Mouse (Mus musculus) forebrain, embryonic 12.5 days (tissue): ENCODE measurements around the gene Plekhh3. TPM values are rescaled to one million over a fixed set of nuclear protein-coding genes. Genes with fewer than 3 reads are reported as not detected.

ENCODE experiments used
- ATAC-seq: fragments of 200-750 bp; cut with Nextera tagmentation; 2 replicates; pipeline ENCODE4 v1.8.0; 2017; ENCODE audit warnings: moderate TSS enrichment; ENCODE audit not compliant: low FRiP score
- H3K27ac ChIP-seq: fragments of 300-500 bp; sonication (generic); 2 replicates; pipeline ENCODE4 v1.5.1; 2016; ENCODE audit warnings: mild to moderate bottlenecking
- H3K27me3 ChIP-seq: fragments of 300-500 bp; sonication (generic); 2 replicates; pipeline ENCODE4 v1.6.1; 2016; ENCODE audit warnings: mild to moderate bottlenecking
- H3K36me3 ChIP-seq: fragments of 300-500 bp; sonication (generic); replicated peaks from 2 replicates; pipeline ENCODE4 v1.6.1; 2016; ENCODE audit warnings: mild to moderate bottlenecking
- H3K4me1 ChIP-seq: fragments of 300-500 bp; sonication (generic); 2 replicates; pipeline ENCODE4 v1.6.1; 2016
- H3K4me2 ChIP-seq: fragments of 300-500 bp; sonication (generic); 2 replicates; pipeline ENCODE4 v1.6.1; 2016; ENCODE audit warnings: mild to moderate bottlenecking, moderate library complexity
- H3K4me3 ChIP-seq: fragments of 300-500 bp; sonication (generic); replicated peaks from 2 replicates; pipeline ENCODE4 v1.5.1; 2016; ENCODE audit warnings: mild to moderate bottlenecking
- H3K9ac ChIP-seq: fragments of 300-500 bp; sonication (generic); 2 replicates; pipeline ENCODE4 v1.6.1; 2016; ENCODE audit warnings: mild to moderate bottlenecking
- H3K9me3 ChIP-seq: fragments of 300-500 bp; sonication (generic); 2 replicates; pipeline ENCODE4 v1.6.1; 2016
- WGBS: fragments of 180-500 bp; shearing (Covaris S2); methylation state at CpG from one replicate; pipeline ENCODE4 v1.1.7; 2016; 5-methylcytosine and 5-hydroxymethylcytosine counted together
- polyA plus RNA-seq: library from polyadenylated mRNA; unstranded; fragments of >200 nt; fragmentation: Nextera tagmentation; extraction: Ambion mirVana; gene quantifications from 2 replicates; pipeline ENCODE4 v1.2.1, GENCODE M21; 2016

The Plekhh3 gene
- polyA plus RNA-seq, 1 experiment from 2014 or later, result 9.6 TPM

GRCm38 (mm10) chr11:101152825-101153224, 18.3 kb downstream of the Plekhh3 start:
- Histone ChIP-seq H3K4me2 (no peak overlapping the region), H3K27ac (no peak overlapping the region), H3K4me1 (peaks cover 21% of the 10 kb centered on the region), H3K9ac (no peak overlapping the region), H3K4me3 (no peak overlapping the region), H3K36me3 (no peaks in the 10 kb centered on the region), H3K9me3 (no peaks in the 10 kb centered on the region), H3K27me3 (peaks cover 27% of the 10 kb centered on the region)
- 83% methylated on average over 1 of the region's 1 CpGs for WGBS
- ATAC-seq, result no peak

- H3K36me3 ChIP-seq, result no peaks in the 10 kb centered on the region
- peaks cover 15% of the 10 kb centered on the region for H3K27me3 ChIP-seq
- 49% methylated on average over 2 of the region's 2 CpGs for WGBS
- H3K9me3 ChIP-seq, result no peaks in the 10 kb centered on the region
- H3K9ac ChIP-seq, result no peak overlapping the region
- no peak overlapping the region for H3K4me2 ChIP-seq
- H3K27ac ChIP-seq, result no peak overlapping the region
- H3K4me3 ChIP-seq, result no peak overlapping the region
- ATAC-seq, result no peak
- peaks cover 25% of the 10 kb centered on the region for H3K4me1 ChIP-seq
Observed at GRCm38 (mm10) chr11:101151063-101151462, 20.1 kb downstream of the Plekhh3 start.

- no peak for ATAC-seq
- Histone ChIP-seq H3K9ac (no peak overlapping the region), H3K4me3 (no peak overlapping the region), H3K4me1 (peaks cover 15% of the 10 kb centered on the region), H3K27ac (peak overlapping the region; percentile 43), H3K4me2 (no peak overlapping the region), H3K27me3 (no peaks in the 10 kb centered on the region), H3K9me3 (no peaks in the 10 kb centered on the region), H3K36me3 (no peaks in the 10 kb centered on the region)
- 57% methylated on average over 9 of the region's 9 CpGs for WGBS
Observed at GRCm38 (mm10) chr11:101149178-101150105, 21.7 kb downstream of the Plekhh3 start.

- no peak for ATAC-seq
- H3K27me3 ChIP-seq, result no peaks in the 10 kb centered on the region
- 72% methylated on average over 10 of the region's 10 CpGs for WGBS
Observed at GRCm38 (mm10) chr11:101148751-101149150, 22.4 kb downstream of the Plekhh3 start.

DNA sequence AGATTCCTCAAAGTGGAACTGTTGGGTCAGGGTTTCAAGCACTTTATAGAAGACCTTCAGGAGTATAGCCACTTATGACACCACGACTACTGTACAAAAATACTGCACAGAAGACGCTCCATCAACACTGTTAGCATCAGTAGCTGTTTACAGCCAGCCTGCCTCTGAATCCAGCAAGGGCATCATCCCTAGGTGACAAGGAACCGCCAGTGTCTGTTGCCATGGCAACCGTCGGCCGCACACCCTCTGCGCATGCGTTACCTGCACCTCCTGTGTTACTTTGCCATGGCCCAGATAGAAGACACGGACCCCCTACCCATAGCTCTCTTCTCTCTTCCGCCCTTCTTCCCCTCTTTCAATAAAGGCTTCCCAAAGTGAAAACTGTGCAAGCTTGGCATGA, 24.8 kb downstream of the Plekhh3 start:
- Histone ChIP-seq H3K27ac (no peak overlapping the region), H3K9ac (no peak overlapping the region), H3K4me1 (peaks cover 23% of the 10 kb centered on the region), H3K4me3 (no peak overlapping the region), H3K27me3 (no peaks in the 10 kb centered on the region), H3K4me2 (no peak overlapping the region), H3K9me3 (no peaks in the 10 kb centered on the region), H3K36me3 (no peaks in the 10 kb centered on the region)
- ATAC-seq, result peak; percentile 68
- 13% methylated on average over 10 of the region's 10 CpGs for WGBS

More at GRCm38 (mm10) chr11:101148751-101149150, 22.4 kb downstream of the Plekhh3 start:
- H3K36me3 ChIP-seq, result no peaks in the 10 kb centered on the region
- peaks cover 18% of the 10 kb centered on the region for H3K4me1 ChIP-seq
- H3K9me3 ChIP-seq, result no peaks in the 10 kb centered on the region
- H3K4me3 ChIP-seq, result no peak overlapping the region
- H3K27ac ChIP-seq, result no peak overlapping the region
- H3K9ac ChIP-seq, result no peak overlapping the region
- H3K4me2 ChIP-seq, result no peak overlapping the region

DNA sequence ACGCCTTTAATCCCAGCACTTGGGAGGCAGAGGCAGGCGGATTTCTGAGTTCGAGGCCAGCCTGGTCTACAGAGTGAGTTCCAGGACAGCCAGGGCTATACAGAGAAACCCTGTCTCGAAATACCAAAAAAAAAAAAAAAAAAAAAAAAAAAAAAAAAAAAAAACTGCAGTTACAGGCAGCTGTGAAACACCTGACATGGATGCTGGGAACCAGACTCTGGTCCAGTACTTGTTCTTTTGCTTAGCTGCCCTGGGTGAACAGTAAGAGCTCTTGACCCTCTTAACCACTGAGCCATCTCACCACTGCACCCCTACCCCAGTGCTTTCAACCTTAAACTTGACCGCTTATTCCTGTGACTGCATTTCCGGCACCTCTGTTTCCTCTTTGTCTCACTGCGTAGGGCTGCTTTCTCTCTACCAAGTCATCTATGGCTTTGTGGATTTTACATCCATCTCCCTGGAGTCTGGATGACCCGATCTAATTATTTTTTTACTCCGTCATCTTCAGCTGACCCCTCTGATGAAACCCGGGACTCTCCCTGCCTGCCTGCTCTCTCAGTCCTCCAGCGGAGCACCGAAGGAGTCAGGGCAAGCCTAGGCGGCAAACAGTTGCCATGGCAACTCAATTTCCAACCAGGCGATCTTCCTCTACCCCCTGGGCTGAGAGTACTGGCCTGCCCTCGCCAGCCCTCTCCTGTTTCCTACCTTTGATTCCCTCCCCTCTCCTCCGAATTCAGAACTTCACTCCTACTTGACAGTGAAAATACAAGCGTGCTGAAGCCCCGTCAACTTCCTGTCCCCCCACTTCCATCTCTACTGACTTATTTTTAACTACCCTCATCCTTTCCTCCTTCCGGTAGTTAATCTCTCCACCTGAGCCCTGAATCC, 27.6 kb downstream of the Plekhh3 start:
- WGBS, result 22% methylated on average over 18 of the region's 19 CpGs

DNA sequence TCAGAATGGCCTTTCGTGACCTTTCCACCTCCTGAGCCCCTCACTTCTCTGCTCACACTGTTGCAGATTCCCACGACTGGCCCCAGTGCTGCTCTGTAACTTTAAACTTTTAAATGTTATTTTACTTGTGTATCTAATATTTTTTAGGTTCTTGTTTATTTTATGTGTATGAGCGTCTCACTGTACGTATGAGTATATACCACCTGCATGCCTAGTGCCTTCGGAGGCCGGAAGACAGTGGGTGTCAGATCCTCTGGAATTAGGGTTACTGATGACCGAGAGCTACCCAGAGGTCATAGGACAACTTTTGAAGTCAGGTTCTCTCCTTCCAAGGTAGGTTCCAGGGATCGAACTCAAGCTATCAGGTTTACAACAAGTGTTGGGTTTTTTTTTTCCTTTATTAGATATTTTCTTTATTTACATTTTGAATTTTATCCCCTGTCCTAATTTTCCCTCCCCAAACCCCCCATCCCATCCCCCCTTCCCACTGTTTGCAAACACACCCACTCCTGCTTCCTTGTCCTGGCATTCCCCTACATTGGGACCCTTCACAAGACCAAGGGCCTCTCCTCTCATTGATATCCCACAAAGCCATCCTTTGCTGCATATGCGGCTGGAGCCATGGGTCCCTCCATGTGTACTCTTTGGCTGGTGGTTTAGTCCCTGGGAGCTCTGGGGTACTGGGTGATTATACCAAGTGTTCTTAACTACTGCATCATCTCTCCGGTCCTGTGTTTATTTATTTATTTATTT, 28.8 kb downstream of the Plekhh3 start:
- H3K4me3 ChIP-seq, result no peak overlapping the region
- no peak overlapping the region for H3K27ac ChIP-seq
- peaks cover 41% of the 10 kb centered on the region for H3K4me1 ChIP-seq
- no peak for ATAC-seq
- WGBS, result 88% methylated on average over 10 of the region's 10 CpGs
- H3K27me3 ChIP-seq, result no peaks in the 10 kb centered on the region
- H3K36me3 ChIP-seq, result no peaks in the 10 kb centered on the region
- no peaks in the 10 kb centered on the region for H3K9me3 ChIP-seq
- no peak overlapping the region for H3K9ac ChIP-seq
- H3K4me2 ChIP-seq, result no peak overlapping the region

More for the DNA sequence above, 27.6 kb downstream of the Plekhh3 start:
- Histone ChIP-seq H3K9me3 (no peaks in the 10 kb centered on the region), H3K4me2 (peak overlapping the region; percentile 52), H3K9ac (0 out of 2 replicates have a peak overlapping the region, but pooled peaks have one; percentile 38), H3K36me3 (no peaks in the 10 kb centered on the region), H3K4me1 (peaks cover 39% of the 10 kb centered on the region), H3K27me3 (no peaks in the 10 kb centered on the region), H3K27ac (peak overlapping the region; percentile 33), H3K4me3 (peak overlapping the region; percentile 28)
- peak; percentile 83 for ATAC-seq

DNA sequence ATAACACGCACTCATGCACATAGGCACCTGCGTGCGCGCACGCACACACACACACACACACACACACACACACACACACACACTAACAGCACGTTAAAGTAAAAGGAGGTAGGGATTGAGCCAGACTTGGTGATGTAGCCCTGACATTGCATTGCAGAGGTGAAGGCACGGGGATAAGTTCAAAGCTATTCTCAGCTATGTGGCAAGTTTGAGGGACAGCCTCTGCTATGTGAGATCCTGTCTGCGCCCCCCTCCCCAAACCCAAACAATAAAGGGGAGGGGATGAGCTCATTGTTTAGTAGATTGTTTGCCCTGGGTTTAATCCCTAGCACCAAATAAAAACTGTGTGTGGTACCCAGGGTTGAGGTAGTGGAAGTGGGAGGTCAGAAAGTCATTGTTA, 30.1 kb downstream of the Plekhh3 start:
- Histone ChIP-seq H3K4me3 (no peak overlapping the region), H3K9me3 (no peaks in the 10 kb centered on the region), H3K4me2 (peak overlapping the region; percentile 50; the same call in 1 of the 2 replicates), H3K36me3 (no peaks in the 10 kb centered on the region), H3K27me3 (no peaks in the 10 kb centered on the region), H3K27ac (peak overlapping the region; percentile 71; the same call in 1 of the 2 replicates), H3K4me1 (peaks cover 33% of the 10 kb centered on the region), H3K9ac (no peak overlapping the region)
- no peak for ATAC-seq
- WGBS, result 77% methylated on average over 8 of the region's 8 CpGs

DNA sequence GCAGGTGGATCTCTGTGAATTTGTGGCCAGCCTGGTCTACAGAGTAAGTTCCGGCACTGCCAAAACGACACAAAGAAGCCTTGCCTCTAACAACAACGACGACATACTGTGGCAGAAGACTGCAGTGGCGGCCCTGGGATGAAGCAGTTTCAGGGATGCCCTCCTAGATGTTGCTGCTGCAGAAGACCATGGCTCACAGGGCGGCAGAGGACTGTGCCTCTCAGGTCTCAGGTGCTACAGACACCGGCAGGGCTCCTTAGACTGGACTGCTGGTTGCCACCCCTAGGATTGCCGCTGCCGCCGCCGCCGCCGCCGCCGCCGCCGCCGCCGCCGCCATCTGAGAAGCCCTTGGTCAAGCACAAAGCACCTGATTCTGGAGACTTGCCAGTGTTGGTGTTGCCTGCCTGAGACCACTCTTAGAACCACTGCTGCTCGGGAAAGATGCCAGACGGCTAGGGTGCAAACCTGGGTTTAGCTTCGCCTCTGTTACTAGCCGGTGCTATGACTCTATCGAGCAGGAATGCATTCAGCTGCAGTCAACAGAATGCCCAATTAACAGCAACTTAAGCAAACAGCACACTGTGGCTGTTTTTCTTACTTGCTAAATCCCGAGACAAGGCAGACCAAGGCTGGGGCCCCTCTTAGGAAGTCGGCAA, 30.9 kb downstream of the Plekhh3 start:
- Histone ChIP-seq H3K4me1 (peaks cover 33% of the 10 kb centered on the region), H3K4me2 (peak overlapping the region; percentile 50), H3K36me3 (no peaks in the 10 kb centered on the region), H3K27ac (peak overlapping the region; percentile 71), H3K27me3 (no peaks in the 10 kb centered on the region), H3K9ac (peak overlapping the region; percentile 38; the same call in 1 of the 2 replicates), H3K9me3 (no peaks in the 10 kb centered on the region), H3K4me3 (peak overlapping the region; percentile 28)
- peak; percentile 53; the same call in 1 of the 2 replicates for ATAC-seq
- 41% methylated on average over 27 of the region's 27 CpGs for WGBS

- ATAC-seq, result peak; percentile 57
- Histone ChIP-seq H3K9ac (no peak overlapping the region), H3K4me3 (0 out of 2 replicates have a peak overlapping the region, but pooled peaks have one; percentile 11), H3K4me1 (peaks cover 29% of the 10 kb centered on the region), H3K4me2 (peak overlapping the region; percentile 40), H3K27ac (peak overlapping the region; percentile 56), H3K36me3 (no peaks in the 10 kb centered on the region), H3K9me3 (no peaks in the 10 kb centered on the region), H3K27me3 (no peaks in the 10 kb centered on the region)
- WGBS, result 24% methylated on average over 15 of the region's 15 CpGs
Observed at GRCm38 (mm10) chr11:101138536-101139181, 32.5 kb downstream of the Plekhh3 start.

DNA sequence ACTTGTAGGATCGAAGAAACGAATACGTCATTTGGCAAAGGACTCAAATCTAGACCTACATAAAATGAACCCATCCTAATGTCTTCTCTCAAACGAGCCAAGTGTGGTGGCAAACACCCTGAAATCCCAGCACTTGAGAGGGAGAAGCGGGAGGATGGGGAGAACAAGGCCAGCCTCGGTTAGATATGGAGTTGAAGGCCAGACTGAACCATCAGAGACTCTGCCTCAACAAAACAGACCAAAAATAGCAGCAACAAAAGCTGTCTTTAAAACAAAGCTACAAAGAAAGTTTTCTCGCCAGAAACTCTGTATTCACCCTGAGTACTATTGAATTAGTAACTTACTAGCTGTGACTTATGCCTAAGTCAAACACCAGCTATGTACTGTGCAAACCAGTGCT, 34.2 kb downstream of the Plekhh3 start:
- H3K36me3 ChIP-seq, result no peaks in the 10 kb centered on the region
- H3K4me3 ChIP-seq, result no peak overlapping the region
- H3K9ac ChIP-seq, result no peak overlapping the region
- H3K27ac ChIP-seq, result no peak overlapping the region
- no peaks in the 10 kb centered on the region for H3K9me3 ChIP-seq
- no peaks in the 10 kb centered on the region for H3K27me3 ChIP-seq
- no peak overlapping the region for H3K4me2 ChIP-seq
- no peak for ATAC-seq
- peaks cover 25% of the 10 kb centered on the region for H3K4me1 ChIP-seq
- WGBS, result 82% methylated on average over 7 of the region's 7 CpGs
